Mouse (Mus musculus) layer of hippocampus, postnatal 14 days (tissue): ENCODE results near the gene Cgrrf1. TPM values are rescaled to one million over a fixed set of nuclear protein-coding genes. Genes with fewer than 3 reads are reported as not detected.

Source experiments
- DNase-seq, 2 experiments: peaks; one replicate each; pipeline ENCODE4 v3.0.0; 2021 to 2022; ENCODE audit warnings: low spot score in 2 of 2, mixed read lengths in 1 of 2
- total RNA-seq, 2 experiments: library from RNA; stranded (reverse); gene quantifications; 2 replicates each; pipeline ENCODE4 v1.2.3; 2021

The Cgrrf1 gene
- total RNA-seq, 2 experiments from 2014 or later: 17.5 to 21.5 TPM

GRCm38 (mm10) chr14:46885429-46885755 lies 53.5 kb downstream of the Cgrrf1 start:
- no peak for DNase-seq

- no peak for DNase-seq
Observed at GRCm38 (mm10) chr14:46885891-46886301, 54.0 kb downstream of the Cgrrf1 start.

GRCm38 (mm10) chr14:46889096-46889495 lies 57.2 kb downstream of the Cgrrf1 start:
- DNase-seq: no peak

GRCm38 (mm10) chr14:46893961-46894360 lies 62.0 kb downstream of the Cgrrf1 start:
- no peak for DNase-seq

- DNase-seq: no peak
Observed at GRCm38 (mm10) chr14:46897953-46898352, 66.0 kb downstream of the Cgrrf1 start.

GRCm38 (mm10) chr14:46898626-46899025 lies 66.7 kb downstream of the Cgrrf1 start:
- peak in 1 of 2 experiments; percentile 59 for DNase-seq

GRCm38 (mm10) chr14:46902498-46903087 lies 70.7 kb downstream of the Cgrrf1 start:
- no peak for DNase-seq

Other genes starting within 250 kb of the Cgrrf1 start
- 1 to 10 TPM in 1 of 2 experiments, under 1 TPM in 1; 0.44 to 1.0 TPM for gene Cdkn3, start 71.6 kb upstream of the Cgrrf1 start, total RNA-seq
- gene Cnih1, start 43.7 kb upstream of the Cgrrf1 start, total RNA-seq: 10 to 100 TPM; 66.1 to 69.6 TPM
- gene Gmfb, start 9.9 kb upstream of the Cgrrf1 start, total RNA-seq: 100 to 1,000 TPM; 167 to 184 TPM
- 10 to 100 TPM; 10.9 to 11.2 TPM for gene Samd4, start 50.7 kb downstream of the Cgrrf1 start, total RNA-seq